Mouse (Mus musculus) T-helper 17 cell (primary cell): ENCODE data around the gene Zfp706.
"Not testable (repeated sequence)": the region's sequence is repeated elsewhere in the genome, so short reads cannot be mapped to it uniquely, and the experiment has no call there.

Experiments
- in situ Hi-C, 2 experiments: fragments of 300-600 bp; cut with MboI, MseI; formaldehyde crosslinking; loops; 1 replicate in 1 of 2; 2 replicates in 1 of 2; pipeline ENCODE4 v1.15.1; 2025; ENCODE audit warnings: high pct_unique_total_duplicates in 2 of 2

The Zfp706 gene

GRCm38 (mm10) chr15:37008546-37008945, 973 bp upstream of the Zfp706 start:
- in situ Hi-C loops, result loop anchor here in 1 of 2 experiments (5.0 kb wide), 1 partner anchor 216 kb away; no protein-coding TSS in a partner anchor

DNA sequence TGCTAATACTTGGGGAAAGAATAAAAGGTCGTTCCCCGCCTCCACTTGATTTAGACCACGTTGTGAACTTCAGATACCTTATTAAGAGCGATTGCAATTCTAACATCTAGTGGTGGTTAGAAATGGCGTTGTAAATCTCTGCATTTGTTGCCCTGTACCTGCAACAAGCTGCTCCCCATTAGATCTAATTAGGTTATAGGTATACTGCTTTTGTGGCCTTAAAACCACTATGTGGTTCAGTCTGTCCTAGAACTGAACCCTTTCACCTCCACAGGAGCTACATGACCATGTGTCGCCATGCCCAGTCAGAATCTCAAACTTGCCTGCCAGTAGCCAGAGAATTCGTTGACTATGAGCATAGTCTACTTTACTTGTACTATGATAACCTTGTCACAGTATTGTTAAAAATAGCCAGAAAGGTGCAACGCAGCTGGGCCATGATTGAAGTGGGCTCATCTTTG, 416 bp upstream of the Zfp706 start:
- in situ Hi-C loops, result loop anchor here in 1 of 2 experiments (5.0 kb wide), 1 partner anchor 216 kb away; no protein-coding TSS in a partner anchor

- in situ Hi-C loops, result loop anchor here in 1 of 2 experiments (5.0 kb wide), 1 partner anchor 214 kb away; no protein-coding TSS in a partner anchor
Measured at GRCm38 (mm10) chr15:37006475-37007164, 953 bp downstream of the Zfp706 start.

DNA sequence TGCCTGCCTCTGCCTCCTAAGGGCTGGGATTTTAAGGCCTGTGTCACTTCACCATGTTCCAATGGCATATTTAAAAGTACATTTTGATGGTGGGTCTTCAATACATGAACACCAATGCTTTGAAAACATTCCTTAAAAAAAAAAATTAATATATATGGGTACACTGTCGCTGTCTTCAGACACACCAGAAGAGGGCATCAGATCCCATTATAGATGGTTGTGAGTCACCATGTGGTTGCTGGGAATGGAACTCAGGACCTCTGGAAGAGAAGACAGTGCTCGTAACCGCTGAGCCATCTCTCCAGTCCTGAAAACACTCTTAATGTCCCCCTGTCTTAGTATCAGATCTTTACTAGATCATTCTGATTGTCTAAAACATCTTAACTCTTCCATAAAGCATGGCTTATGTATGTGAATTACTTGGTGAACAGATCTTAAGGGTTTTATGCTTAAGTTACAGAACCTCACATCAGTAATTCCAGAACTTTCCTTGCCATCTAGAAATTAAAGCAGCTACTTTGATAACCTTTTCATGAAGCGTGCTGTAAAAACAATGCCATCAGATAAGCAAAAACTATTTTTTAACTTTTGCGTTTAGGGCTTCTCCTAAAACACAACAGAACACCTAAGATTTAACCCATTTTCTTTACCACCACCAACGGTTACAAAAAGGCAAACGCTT, 1.6 kb downstream of the Zfp706 start:
- in situ Hi-C loops, result loop anchor here in 1 of 2 experiments (5.0 kb wide), 1 partner anchor 214 kb away; no protein-coding TSS in a partner anchor

DNA sequence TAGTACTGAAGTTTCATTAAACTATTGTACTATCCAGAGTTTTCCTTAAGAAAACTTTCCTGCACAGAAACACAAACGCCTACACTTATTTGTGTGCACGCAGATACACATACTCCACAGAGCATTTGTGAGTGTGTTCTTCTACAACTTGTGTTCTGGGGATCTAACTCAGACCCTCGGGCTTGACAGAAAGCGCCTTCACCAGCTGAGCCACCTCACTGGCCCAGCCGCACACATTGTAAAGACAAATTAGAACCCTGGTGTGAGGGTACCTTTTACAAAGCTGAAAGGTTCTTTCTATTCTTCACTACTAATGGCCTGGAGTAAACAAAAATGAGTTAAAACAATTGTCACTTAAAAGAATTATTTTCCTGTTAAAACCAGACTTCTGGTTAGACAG, 2.7 kb downstream of the Zfp706 start:
- in situ Hi-C loops, result loop anchor here in 1 of 2 experiments (5.0 kb wide), 1 partner anchor 213 kb away; no protein-coding TSS in a partner anchor

GRCm38 (mm10) chr15:37002276-37002675, 5.3 kb downstream of the Zfp706 start:
- in situ Hi-C loops, result no loop called here

GRCm38 (mm10) chr15:36999602-37000001, 8.0 kb downstream of the Zfp706 start:
- in situ Hi-C loops, result not testable (repeated sequence)

DNA sequence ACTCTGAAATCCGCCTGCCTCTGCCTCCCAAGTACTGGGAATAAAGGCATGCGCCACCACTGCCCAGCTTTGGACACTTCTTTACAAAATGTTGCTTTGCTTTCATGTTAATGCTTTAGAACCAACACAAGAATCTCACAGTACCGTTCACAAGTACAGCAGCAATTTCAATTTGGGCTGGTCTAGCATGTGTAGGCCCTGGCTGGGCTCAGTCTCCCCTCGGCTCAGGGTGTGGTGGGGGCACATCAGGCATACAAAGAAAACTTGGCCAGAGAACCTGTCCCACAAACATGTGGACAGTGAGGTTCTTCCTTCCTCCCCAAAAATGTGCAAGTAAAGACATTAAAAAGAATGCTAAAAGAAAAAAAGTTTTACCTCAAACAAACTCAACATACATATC, 12.4 kb downstream of the Zfp706 start:
- in situ Hi-C loops, result no loop called here

DNA sequence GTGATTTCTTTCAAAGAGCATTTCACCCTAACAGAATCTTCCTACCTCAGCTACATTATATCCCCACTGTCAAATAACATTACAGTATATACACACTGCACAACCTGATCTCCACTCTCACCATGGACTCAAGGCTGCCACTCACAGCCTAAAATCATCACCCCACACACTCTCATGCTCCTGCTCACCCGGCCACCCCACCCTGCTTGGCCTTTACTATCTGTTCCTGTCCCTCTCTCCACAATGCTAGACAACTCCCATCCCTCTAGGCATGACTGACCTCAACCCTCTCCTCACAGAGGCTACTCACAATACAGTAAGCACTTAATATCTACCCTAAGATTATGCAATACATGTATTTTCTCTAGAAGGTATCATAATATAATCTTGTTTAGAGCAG, 12.9 kb downstream of the Zfp706 start:
- in situ Hi-C loops, result no loop called here

GRCm38 (mm10) chr15:36993435-36994178, 14.0 kb downstream of the Zfp706 start:
- in situ Hi-C loops, result no loop called here

DNA sequence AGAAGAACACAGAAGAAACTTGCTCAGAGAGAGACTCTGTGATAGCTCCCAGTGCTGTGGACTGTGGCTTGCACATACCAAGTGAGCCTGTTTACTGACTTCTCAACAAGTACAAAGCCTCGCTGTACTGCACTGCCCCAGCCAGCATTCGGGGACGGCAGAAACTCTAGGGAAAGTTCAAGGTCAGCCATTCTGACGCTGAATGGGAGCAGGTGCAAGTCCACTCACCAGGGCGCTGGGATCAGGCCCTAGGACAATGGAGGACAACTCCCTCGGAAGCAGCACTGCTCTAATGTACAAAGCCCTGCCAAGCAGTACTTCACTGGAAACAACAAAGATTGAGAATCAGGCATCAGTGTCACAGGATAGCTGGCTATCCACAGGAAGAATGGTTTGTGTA, 16.2 kb downstream of the Zfp706 start:
- in situ Hi-C loops, result no loop called here

GRCm38 (mm10) chr15:36989922-36990321, 17.7 kb downstream of the Zfp706 start:
- in situ Hi-C loops, result no loop called here

DNA sequence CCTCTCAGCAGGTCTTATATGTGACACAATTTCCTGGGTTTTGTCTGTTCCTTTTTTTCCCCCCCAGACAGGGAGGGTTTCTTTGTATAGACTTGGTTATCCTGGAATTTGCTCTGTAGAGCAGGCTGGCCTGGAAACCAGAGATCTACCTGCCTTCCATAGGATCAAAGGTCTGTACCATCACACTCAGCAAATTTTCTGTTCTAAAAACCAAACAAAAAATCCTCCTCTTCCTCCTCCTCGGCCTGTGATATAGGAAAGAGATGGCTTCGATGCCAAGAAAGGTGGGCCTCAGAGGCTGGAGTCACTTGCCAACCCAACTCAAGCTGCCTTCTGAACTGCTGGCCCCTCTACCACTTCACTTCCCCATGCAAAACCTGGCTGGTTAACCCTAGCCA, 18.9 kb downstream of the Zfp706 start:
- in situ Hi-C loops, result no loop called here

DNA sequence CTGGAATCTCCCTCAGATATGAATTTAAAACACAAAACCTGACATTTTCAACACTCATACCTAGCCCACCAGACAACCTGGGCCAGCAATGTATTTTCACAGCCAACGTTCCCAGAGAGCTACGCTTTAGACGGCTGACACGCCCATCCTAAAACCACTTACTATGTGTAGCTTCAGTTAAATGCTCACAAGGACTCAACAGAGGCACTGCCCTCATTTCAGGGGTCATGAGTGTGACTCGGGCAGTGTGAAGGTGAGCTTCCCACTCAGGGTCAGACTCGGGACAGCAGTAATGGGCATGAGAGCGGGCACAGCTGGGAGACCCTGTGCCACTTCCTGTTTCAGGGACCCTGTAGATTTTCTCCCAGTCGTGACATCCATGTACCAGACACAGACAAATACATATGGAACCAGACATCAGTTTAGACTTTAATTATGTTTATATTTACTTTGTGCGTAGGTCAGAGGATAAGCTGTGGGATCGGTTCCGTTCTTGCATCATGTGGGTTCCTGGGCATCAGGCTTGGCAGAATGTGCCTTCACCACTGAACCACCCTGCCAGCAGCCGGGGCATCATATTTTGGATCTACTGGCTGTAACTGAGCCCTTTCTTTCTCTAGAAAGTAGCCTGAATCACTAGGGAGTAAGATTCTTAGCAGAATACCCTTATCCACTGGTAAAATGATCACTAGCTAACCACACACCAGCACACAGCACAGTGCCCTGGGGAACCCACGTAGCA, 19.4 kb downstream of the Zfp706 start:
- in situ Hi-C loops, result no loop called here

DNA sequence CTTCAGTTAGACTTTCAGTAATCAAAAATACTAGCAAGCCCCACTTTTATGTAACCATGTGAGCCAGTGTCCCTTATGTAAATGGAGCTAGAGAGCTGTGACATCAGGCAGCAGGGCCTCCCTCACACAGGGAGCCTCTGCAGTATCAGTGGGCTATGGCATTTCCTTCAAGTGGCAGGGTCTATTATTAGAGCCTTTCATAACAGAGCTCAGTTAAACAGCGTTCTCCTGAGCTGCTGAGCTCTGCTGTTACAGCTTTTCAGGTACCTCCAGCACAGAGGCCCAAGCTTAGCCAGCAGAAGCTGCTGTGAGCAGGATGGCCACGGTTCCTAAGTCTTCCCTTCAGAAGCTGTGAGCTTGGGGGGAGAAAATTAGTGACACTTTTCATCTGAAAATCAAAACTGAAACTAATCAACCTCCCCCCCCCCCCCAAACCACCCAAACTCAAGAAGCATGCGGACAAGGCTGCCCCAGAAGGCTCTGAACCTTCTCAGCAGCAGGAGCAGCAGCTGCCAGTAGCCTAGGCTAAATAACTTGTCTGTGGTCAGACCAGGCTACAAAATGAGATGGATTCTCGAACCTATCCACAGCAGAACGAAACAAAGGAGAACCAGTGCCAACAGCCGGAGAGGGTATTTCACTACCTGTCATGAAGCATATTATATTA, 20.2 kb downstream of the Zfp706 start:
- in situ Hi-C loops, result no loop called here

DNA sequence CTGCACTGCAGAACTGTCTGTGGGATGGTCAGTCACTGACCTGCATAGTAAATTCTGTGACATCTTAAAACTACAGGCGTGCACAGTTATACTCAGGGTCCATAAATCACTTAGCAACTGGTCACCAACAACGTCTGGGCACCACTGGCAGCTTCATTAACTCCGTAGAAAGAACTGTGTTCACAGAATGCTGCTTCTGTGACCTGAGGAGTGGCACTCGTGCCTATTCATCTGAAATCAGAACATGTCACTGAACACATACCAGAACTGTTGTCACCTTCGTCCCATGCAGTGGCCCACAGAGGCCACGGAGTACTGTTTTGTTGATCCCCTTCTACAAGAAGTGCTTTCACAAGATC, 22.0 kb downstream of the Zfp706 start:
- in situ Hi-C loops, result no loop called here

DNA sequence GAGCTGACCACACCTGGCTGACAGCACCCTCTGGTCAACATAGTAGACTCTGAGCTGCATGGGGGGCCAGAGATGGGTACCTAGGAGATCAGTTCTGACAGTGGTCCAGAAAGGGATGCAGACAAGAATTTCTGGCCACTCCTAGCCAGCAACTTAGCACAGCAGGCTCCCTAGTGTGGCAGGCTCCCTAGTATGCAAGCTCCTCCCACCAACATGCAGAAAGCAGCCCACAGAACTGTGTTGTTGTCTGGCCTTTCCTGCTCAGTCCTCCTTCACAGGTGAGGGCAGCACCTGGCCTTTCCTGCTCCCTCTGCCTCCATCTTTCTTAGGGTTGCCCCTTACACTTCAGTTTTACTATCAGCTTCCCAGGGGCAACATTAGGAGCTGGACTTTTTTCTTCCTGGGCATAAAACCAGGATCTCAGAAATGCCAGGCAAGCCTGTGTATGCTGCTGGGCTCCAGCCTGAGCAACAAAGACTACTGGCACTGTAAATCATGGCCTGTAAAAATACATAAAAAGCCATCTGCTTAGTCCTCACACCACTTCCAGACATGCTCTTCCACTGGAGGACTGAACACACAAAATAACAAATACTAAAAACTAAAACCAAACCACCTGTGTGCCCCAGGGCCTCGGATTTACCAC, 22.5 kb downstream of the Zfp706 start:
- in situ Hi-C loops, result no loop called here

- in situ Hi-C loops, result no loop called here
Measured at GRCm38 (mm10) chr15:36983455-36983854, 24.1 kb downstream of the Zfp706 start.

DNA sequence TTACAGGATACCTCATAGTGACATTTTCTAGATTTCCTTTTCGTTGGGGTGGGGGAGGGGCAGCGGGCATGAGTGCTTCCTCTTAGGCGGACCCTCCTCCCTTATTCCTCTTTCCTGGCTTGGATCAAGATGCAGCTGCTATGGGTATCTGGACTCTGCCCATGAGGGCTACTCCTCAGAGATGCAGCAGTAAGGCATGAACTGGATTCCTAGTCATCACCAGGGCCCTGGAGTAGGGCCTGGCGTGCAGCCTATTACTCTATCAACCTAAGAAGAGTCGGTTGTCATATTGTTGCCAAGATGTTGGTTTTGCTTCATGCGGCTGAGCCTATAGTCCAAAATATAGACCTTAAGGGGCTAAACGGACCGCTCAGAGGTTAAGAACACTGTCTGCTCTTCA, 27.3 kb downstream of the Zfp706 start:
- in situ Hi-C loops, result no loop called here

DNA sequence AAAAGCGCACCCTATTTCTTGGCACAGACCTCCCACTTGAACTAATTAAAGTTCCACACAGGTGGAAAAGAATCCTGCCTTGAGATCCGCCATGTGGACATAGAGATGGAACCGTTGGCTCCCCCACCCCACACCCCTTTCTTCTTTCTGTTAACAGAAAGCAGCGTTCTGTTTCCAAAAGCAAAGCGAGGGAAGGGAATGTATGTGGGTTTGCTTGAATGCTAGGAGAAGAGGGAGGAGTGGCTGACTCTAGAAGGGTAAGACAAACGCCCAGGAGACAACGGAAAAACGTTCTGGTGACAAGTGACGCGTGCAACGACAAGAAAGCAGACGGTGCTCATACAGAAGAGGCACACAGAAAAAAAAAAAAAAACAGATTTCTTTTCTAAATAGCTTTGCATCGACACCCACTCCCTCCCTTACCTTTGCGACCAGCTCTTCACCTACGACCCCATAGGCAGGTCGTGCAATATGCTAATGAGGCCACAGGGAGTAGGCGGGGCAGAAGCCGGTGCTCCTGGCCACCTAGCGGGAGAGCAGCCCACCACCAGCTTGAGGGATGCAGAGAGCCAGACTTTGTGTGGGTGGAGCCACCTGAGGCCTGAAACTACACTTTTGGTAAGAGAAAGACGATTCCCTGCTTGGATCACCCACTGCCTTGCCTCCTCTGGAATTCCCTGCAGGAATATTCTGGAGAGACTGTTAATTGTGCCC, 27.9 kb downstream of the Zfp706 start:
- in situ Hi-C loops, result no loop called here
